Comparison of ENCODE assay signal across 19 mouse cellular contexts in the genomic region with DNA sequence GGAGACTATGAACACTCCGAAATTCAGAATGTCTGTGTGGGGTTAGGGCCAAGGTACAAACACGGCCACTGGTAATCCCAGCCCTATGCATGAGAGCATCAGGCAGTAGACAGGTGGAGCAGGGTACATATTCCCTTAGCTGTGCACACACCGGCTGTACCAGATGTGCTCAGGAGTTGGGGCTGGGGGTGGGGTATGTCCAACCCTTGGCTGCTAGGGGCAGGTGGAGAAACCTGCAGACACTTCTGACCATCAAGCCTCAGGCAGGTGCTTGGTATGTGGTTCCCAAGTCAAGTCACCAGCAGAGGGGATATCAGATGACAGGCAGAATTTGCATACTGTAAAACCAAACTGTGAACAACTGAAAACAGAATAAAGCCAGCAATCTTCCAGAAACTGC.
DNase-seq lines count a peak whose midpoint lies in the region; ATAC-seq and TF ChIP-seq lines count a peak whose summit lies in the region.
"Had no signal": no experiment of that assay in that cellular context is flagged by ENCODE, and none has a peak within 500 bp of the region (broad histone marks: within the 10 kb centered on the region; RNA-seq: fewer than 3 reads in every experiment).

No protein-coding gene starts in this region.

- 88% methylated on average over 3 of the region's 3 CpGs for WGBS in embryonic facial prominence, embryonic 13.5 days
- WGBS in embryonic facial prominence, embryonic 10.5 days = 87% methylated on average over 3 of the region's 3 CpGs

- no peak overlapping the region for H3K4me3 ChIP-seq in embryonic facial prominence, embryonic 13.5 days
- H3K4me3 ChIP-seq in embryonic facial prominence, embryonic 10.5 days = no peak overlapping the region
- H3K4me3 ChIP-seq in myocyte = no peak overlapping the region
- H3K4me3 ChIP-seq: forebrain, embryonic 13.5 days; forebrain, embryonic 15.5 days had no signal

- peaks cover 10% of the 10 kb centered on the region for H3K4me1 ChIP-seq in embryonic facial prominence, embryonic 13.5 days
- no peaks in the 10 kb centered on the region for H3K4me1 ChIP-seq in embryonic facial prominence, embryonic 10.5 days
- H3K4me1 ChIP-seq: forebrain, embryonic 15.5 days had no signal

- no peak overlapping the region for H3K9ac ChIP-seq in embryonic facial prominence, embryonic 13.5 days
- H3K9ac ChIP-seq: forebrain, embryonic 13.5 days; forebrain, embryonic 15.5 days; forebrain, postnatal 0 days had no signal

- 0 out of 2 replicates have a peak, but pooled peaks have one; percentile 33 for ATAC-seq in embryonic facial prominence, embryonic 13.5 days (ENCODE audit: insufficient number of reproducible peaks, insufficient read depth, low FRiP score, low TSS enrichment, low read depth)
- ATAC-seq: activated CD4-positive, CD25-positive, alpha-beta regulatory T cell, adult 4 months; forebrain, embryonic 13.5 days; forebrain, embryonic 15.5 days; forebrain, postnatal 0 days; Patski had no signal

- intact Hi-C loops in left cerebral cortex, postnatal 36 days (cut with DNase I) = no loop called here

- no peaks in the 10 kb centered on the region for H3K9me3 ChIP-seq in embryonic facial prominence, embryonic 13.5 days
- H3K9me3 ChIP-seq in embryonic facial prominence, embryonic 10.5 days = no peaks in the 10 kb centered on the region
- H3K9me3 ChIP-seq: forebrain, embryonic 13.5 days; forebrain, embryonic 15.5 days; G1E had no signal

- no peaks in the 10 kb centered on the region for H3K27me3 ChIP-seq in embryonic facial prominence, embryonic 13.5 days
- H3K27me3 ChIP-seq in embryonic facial prominence, embryonic 10.5 days (replicated peaks; ENCODE audit: low read depth, poor library complexity, severe bottlenecking) = no peaks in the 10 kb centered on the region
- H3K27me3 ChIP-seq in myocyte (ENCODE audit: control insufficient read depth, insufficient read depth, insufficient read length) = no peaks in the 10 kb centered on the region
- H3K27me3 ChIP-seq: forebrain, embryonic 13.5 days; forebrain, embryonic 15.5 days; Patski had no signal

- peak; percentile 17 for TF ChIP-seq POLR2A in myocyte (IDR thresholded peaks at IDR 0.05; ENCODE audit: insufficient read length, low read depth)

- H3K4me2 ChIP-seq in embryonic facial prominence, embryonic 13.5 days = no peak overlapping the region
- no peak overlapping the region for H3K4me2 ChIP-seq in myocyte (ENCODE audit: low read depth)
- H3K4me2 ChIP-seq: forebrain, embryonic 13.5 days; forebrain, embryonic 15.5 days had no signal

- no peak overlapping the region for H3K27ac ChIP-seq in embryonic facial prominence, embryonic 13.5 days
- no peak overlapping the region for H3K27ac ChIP-seq in embryonic facial prominence, embryonic 10.5 days (replicated peaks)
- H3K27ac ChIP-seq: forebrain, embryonic 13.5 days; forebrain, embryonic 15.5 days had no signal

- no peak for DNase-seq in embryonic facial prominence, embryonic 10.5 days (ENCODE audit: low spot score)
- peak; percentile 37 for DNase-seq in A20 (ENCODE audit: low read depth, low spot score)
- no peak for DNase-seq in left cerebral cortex, postnatal 36 days (ENCODE audit: low spot score in 2 of 2)
- DNase-seq: adrenal gland, adult 8-10 months; adrenal gland, postnatal 14 days; adrenal gland, postnatal 36 days; cerebellum, adult 11-12 months; cerebellum, adult 2 months; cerebellum, adult 9-10 months; cerebellum, postnatal 10 days; cerebellum, postnatal 25 days; forebrain, postnatal 0 days had no signal

- peaks cover 17% of the 10 kb centered on the region for H3K36me3 ChIP-seq in embryonic facial prominence, embryonic 13.5 days
- H3K36me3 ChIP-seq in embryonic facial prominence, embryonic 10.5 days (replicated peaks) = peaks cover 25% of the 10 kb centered on the region
- H3K36me3 ChIP-seq in myocyte (ENCODE audit: control insufficient read depth, insufficient read depth) = peaks cover 34% of the 10 kb centered on the region

- H3ac ChIP-seq in myocyte (ENCODE audit: control insufficient read depth, insufficient read length) = no peak overlapping the region

- H3K79me2 ChIP-seq in myocyte (ENCODE audit: control insufficient read depth, insufficient read depth) = no peaks in the 10 kb centered on the region

TF ChIP-seq in myocyte, 11 proteins besides CTCF, POLR2A, EP300 and RAD21:
- TF ChIP-seq POLR2AphosphoS2 (IDR thresholded peaks at IDR 0.05; ENCODE audit: insufficient read length, low read depth) (peak; percentile 58), USF1 (IDR thresholded peaks at IDR 0.05; ENCODE audit: low read depth) (no peak), TCF3 (IDR thresholded peaks at IDR 0.05; ENCODE audit: insufficient read length, low read depth) (no peak), E2F4 (IDR thresholded peaks at IDR 0.05; ENCODE audit: insufficient read depth) (no peak), CEBPB (IDR thresholded peaks at IDR 0.05; ENCODE audit: insufficient read depth, poor library complexity, severe bottlenecking) (no peak)
